Mouse (Mus musculus): ENCODE results near the gene Wsb2.

- no peak for TF ChIP-seq TAL1 (IDR thresholded peaks at IDR 0.05; ENCODE audit: low read length)
- TF ChIP-seq GATA1 (IDR thresholded peaks at IDR 0.05; ENCODE audit: low read length), result no peak
These were observed 3.0 kb upstream of the Wsb2 start for GRCm38 (mm10) chr5:117354121-117354520.

All from erythroblast, embryonic 14.5 days (primary cell).